Mouse (Mus musculus) megakaryocyte, embryonic 14.5 days (primary cell): Measurements from ENCODE around the gene Ap3d1. TPM values are rescaled to one million over a fixed set of nuclear protein-coding genes. Genes with fewer than 3 reads are reported as not detected.

Source experiments
- H3K27me3 ChIP-seq: replicated peaks from 2 replicates; pipeline ENCODE3; 2012; ENCODE audit warnings: inconsistent platforms
- H3K36me3 ChIP-seq: replicated peaks from 2 replicates; pipeline ENCODE3; 2012; ENCODE audit warnings: low read length, inconsistent platforms, mixed read lengths
- H3K4me1 ChIP-seq: 2 replicates; pipeline ENCODE4 v1.6.1; 2012; ENCODE audit warnings: inconsistent platforms
- H3K4me3 ChIP-seq: replicated peaks from 2 replicates; pipeline ENCODE3; 2012; ENCODE audit warnings: moderate library complexity, mild to moderate bottlenecking, inconsistent platforms
- H3K9me3 ChIP-seq: 2 replicates; pipeline ENCODE4 v1.6.1; 2012; ENCODE audit warnings: inconsistent platforms
- FLI1 ChIP-seq: IDR thresholded peaks from 2 replicates; pipeline ENCODE4 v1.6.1; 2012; ENCODE audit warnings: low read length, inconsistent platforms, mixed read lengths
- GATA1 ChIP-seq: IDR thresholded peaks from 3 replicates; pipeline ENCODE4 v1.6.1; 2012; ENCODE audit warnings: mixed read lengths, low read length, inconsistent platforms, borderline replicate concordance
- polyA plus RNA-seq: library from polyadenylated mRNA; stranded (reverse); fragments of >175 nt; gene quantifications from 2 replicates; pipeline ENCODE4 v1.2.3, GENCODE M21; 2012; ENCODE audit warnings: low replicate concordance; ENCODE audit not compliant: insufficient read depth

The Ap3d1 gene
- polyA plus RNA-seq, 1 experiment, result 24.8 TPM

- no peaks in the 10 kb centered on the region for H3K27me3 ChIP-seq
- TF ChIP-seq GATA1 (no peak), FLI1 (no peak)
- no peaks in the 10 kb centered on the region for H3K9me3 ChIP-seq
- peaks cover 100% of the 10 kb centered on the region for H3K36me3 ChIP-seq
- peaks cover 96% of the 10 kb centered on the region for H3K4me1 ChIP-seq
- no peak overlapping the region for H3K4me3 ChIP-seq
These were observed 33.7 kb upstream of the Ap3d1 start for GRCm38 (mm10) chr10:80775731-80776130.

- Histone ChIP-seq H3K4me3 (peak overlapping the region; percentile 50), H3K4me1 (peaks cover 98% of the 10 kb centered on the region), H3K9me3 (no peaks in the 10 kb centered on the region), H3K36me3 (peaks cover 100% of the 10 kb centered on the region), H3K27me3 (no peaks in the 10 kb centered on the region)
- TF ChIP-seq FLI1, result no peak
These were observed 32.9 kb upstream of the Ap3d1 start for GRCm38 (mm10) chr10:80774981-80775380.

- H3K4me1 ChIP-seq, result peaks cover 98% of the 10 kb centered on the region
- TF ChIP-seq GATA1, result no peak
- TF ChIP-seq FLI1, result no peak
- H3K4me3 ChIP-seq, result peak overlapping the region; percentile 74
- no peaks in the 10 kb centered on the region for H3K9me3 ChIP-seq
- H3K27me3 ChIP-seq, result no peaks in the 10 kb centered on the region
- peaks cover 100% of the 10 kb centered on the region for H3K36me3 ChIP-seq
These were observed 32.5 kb upstream of the Ap3d1 start for GRCm38 (mm10) chr10:80774549-80774948.

GRCm38 (mm10) chr10:80773816-80774215, 31.8 kb upstream of the Ap3d1 start:
- TF ChIP-seq GATA1 (no peak), FLI1 (no peak)
- H3K4me3 ChIP-seq, result peak overlapping the region; percentile 74
- H3K36me3 ChIP-seq, result peaks cover 98% of the 10 kb centered on the region
- no peaks in the 10 kb centered on the region for H3K27me3 ChIP-seq
- peaks cover 98% of the 10 kb centered on the region for H3K4me1 ChIP-seq
- no peaks in the 10 kb centered on the region for H3K9me3 ChIP-seq

GRCm38 (mm10) chr10:80768365-80768764, 26.3 kb upstream of the Ap3d1 start:
- Histone ChIP-seq H3K9me3 (no peaks in the 10 kb centered on the region), H3K4me3 (no peak overlapping the region), H3K4me1 (peaks cover 92% of the 10 kb centered on the region), H3K27me3 (no peaks in the 10 kb centered on the region), H3K36me3 (peaks cover 95% of the 10 kb centered on the region)
- no peak for TF ChIP-seq GATA1
- TF ChIP-seq FLI1, result no peak

- Histone ChIP-seq H3K27me3 (no peaks in the 10 kb centered on the region), H3K4me3 (no peak overlapping the region), H3K36me3 (peaks cover 89% of the 10 kb centered on the region), H3K9me3 (no peaks in the 10 kb centered on the region), H3K4me1 (peaks cover 92% of the 10 kb centered on the region)
- TF ChIP-seq GATA1 (no peak), FLI1 (no peak)
These were observed 24.2 kb upstream of the Ap3d1 start for GRCm38 (mm10) chr10:80766161-80766815.

GRCm38 (mm10) chr10:80765746-80766145, 23.7 kb upstream of the Ap3d1 start:
- H3K36me3 ChIP-seq, result peaks cover 87% of the 10 kb centered on the region
- no peaks in the 10 kb centered on the region for H3K27me3 ChIP-seq
- H3K4me3 ChIP-seq, result no peak overlapping the region
- H3K9me3 ChIP-seq, result no peaks in the 10 kb centered on the region
- H3K4me1 ChIP-seq, result peaks cover 92% of the 10 kb centered on the region
- no peak for TF ChIP-seq GATA1
- no peak for TF ChIP-seq FLI1

- H3K9me3 ChIP-seq, result no peaks in the 10 kb centered on the region
- H3K27me3 ChIP-seq, result no peaks in the 10 kb centered on the region
- peak overlapping the region; percentile 40 for H3K4me3 ChIP-seq
- TF ChIP-seq FLI1 (no peak), GATA1 (no peak)
- H3K4me1 ChIP-seq, result peaks cover 92% of the 10 kb centered on the region
- peaks cover 76% of the 10 kb centered on the region for H3K36me3 ChIP-seq
These were observed 21.4 kb upstream of the Ap3d1 start for GRCm38 (mm10) chr10:80763502-80763901.

- no peaks in the 10 kb centered on the region for H3K27me3 ChIP-seq
- TF ChIP-seq GATA1 (no peak), FLI1 (no peak)
- no peak overlapping the region for H3K4me3 ChIP-seq
- H3K36me3 ChIP-seq, result peaks cover 66% of the 10 kb centered on the region
- H3K9me3 ChIP-seq, result no peaks in the 10 kb centered on the region
- H3K4me1 ChIP-seq, result peaks cover 95% of the 10 kb centered on the region
These were observed 19.8 kb upstream of the Ap3d1 start for GRCm38 (mm10) chr10:80761821-80762220.

- peaks cover 56% of the 10 kb centered on the region for H3K36me3 ChIP-seq
- H3K4me1 ChIP-seq, result peaks cover 95% of the 10 kb centered on the region
- H3K27me3 ChIP-seq, result no peaks in the 10 kb centered on the region
- no peak for TF ChIP-seq FLI1
- TF ChIP-seq GATA1, result no peak
- no peaks in the 10 kb centered on the region for H3K9me3 ChIP-seq
- H3K4me3 ChIP-seq, result peak overlapping the region; percentile 18
These were observed 18.8 kb upstream of the Ap3d1 start for GRCm38 (mm10) chr10:80760596-80761524.
